Mouse (Mus musculus): ENCODE data around the gene Prkn. TPM values are rescaled to one million over a fixed set of nuclear protein-coding genes. Genes with fewer than 3 reads are reported as not detected.

Gene Prkn
- total and polyA plus RNA-seq, 3 experiments = 0.39 to 0.50 TPM; not detected in 1

DNA sequence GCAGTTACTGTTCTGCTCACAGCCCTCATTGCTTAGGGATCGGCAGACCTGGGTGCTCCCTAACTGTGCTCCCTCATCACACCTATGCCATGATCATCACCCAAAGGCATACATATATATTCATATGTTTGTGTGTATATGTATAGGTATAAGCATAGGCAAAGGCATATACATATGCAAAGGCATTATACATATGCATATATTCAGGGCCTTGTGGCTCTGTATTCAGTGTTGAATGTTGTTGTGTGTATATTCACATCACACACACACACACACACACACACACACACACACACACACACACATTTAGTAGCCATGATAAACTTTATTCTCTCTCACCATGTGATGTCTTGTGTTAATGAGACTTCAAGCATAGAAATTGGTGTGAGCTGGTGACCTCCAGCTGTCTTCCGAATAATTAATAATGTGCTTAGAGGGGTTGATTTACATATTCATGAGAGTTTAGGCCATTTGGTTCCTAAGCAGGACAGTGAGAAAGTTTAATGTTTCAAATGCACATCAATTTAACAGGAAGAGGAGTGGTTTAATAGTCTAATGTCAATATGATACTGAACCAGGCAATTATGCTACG lies 804.8 kb downstream of the Prkn start:
- Histone ChIP-seq H3K4me1 (ENCODE audit: control insufficient read depth in 1 of 2, insufficient read depth in 2 of 2, low read length in 2 of 2) (no peaks in the 10 kb centered on the region), H3K27me3 (ENCODE audit: control insufficient read depth in 1 of 2, insufficient read depth in 2 of 2, low read length in 2 of 2) (peaks cover 0 to 4% of the 10 kb centered on the region in 2 experiments; a peak in 2 of 4 replicates), H3K9me3 (replicated peaks; ENCODE audit: insufficient read depth, low read length) (no peaks in the 10 kb centered on the region), H3K4me3 (ENCODE audit: control insufficient read depth in 1 of 2, insufficient read depth in 1 of 2, low read depth in 2 of 2, low read length in 2 of 2) (no peak overlapping the region), H3K9ac (ENCODE audit: control insufficient read depth, low read depth, low read length, poor library complexity, severe bottlenecking) (no peak overlapping the region), H3K27ac (ENCODE audit: control insufficient read depth, low read depth, low read length) (no peak overlapping the region), H3K36me3 (ENCODE audit: control insufficient read depth in 1 of 2, insufficient read depth in 2 of 2, low read length in 2 of 2) (no peaks in the 10 kb centered on the region), H3K79me2 (ENCODE audit: control insufficient read depth, insufficient read depth, low read length, poor library complexity) (no peaks in the 10 kb centered on the region)
- TF ChIP-seq JUND (IDR thresholded peaks at IDR 0.05; ENCODE audit: low read depth, low read length) (no peak), CHD1 (IDR thresholded peaks at IDR 0.05; ENCODE audit: low read depth, low read length) (no peak), CTCF (IDR thresholded peaks at IDR 0.05 in 2 of 3, conservative IDR thresholded peaks at IDR 0.05 in 1 of 3; ENCODE audit: control insufficient read depth in 1 of 3, insufficient read depth in 1 of 3, low read depth in 2 of 3, low read length in 3 of 3, poor library complexity in 1 of 3, severe bottlenecking in 1 of 3) (no peak), SIN3A (IDR thresholded peaks at IDR 0.05; ENCODE audit: low read length) (no peak), MYC (IDR thresholded peaks at IDR 0.05; ENCODE audit: low read depth, low read length) (no peak), POLR2AphosphoS2 (IDR thresholded peaks at IDR 0.05; ENCODE audit: low read length) (no peak)
- DNase-seq (ENCODE audit: low read depth, low spot score) = no peak

DNA sequence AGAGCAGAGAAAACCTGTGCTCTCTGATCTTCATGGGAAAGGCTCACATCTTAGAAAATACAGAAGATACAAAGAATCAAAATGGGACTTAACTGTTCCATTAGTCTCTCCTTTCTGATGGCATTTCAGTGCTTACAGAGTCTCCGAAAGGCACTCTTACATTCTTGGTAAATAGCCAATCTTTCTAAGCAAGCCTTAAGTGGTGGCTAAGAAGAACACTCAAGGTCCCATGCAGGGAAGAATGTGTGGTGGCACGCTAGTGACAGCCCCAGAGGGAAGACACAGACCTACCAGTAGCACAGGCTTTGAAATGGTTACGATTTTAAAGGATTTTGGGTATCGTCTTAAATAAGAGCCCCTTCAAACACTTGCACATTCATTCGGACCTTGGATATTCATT lies 816.2 kb downstream of the Prkn start:
- Histone ChIP-seq H3K9ac (ENCODE audit: control insufficient read depth, low read depth, low read length, poor library complexity, severe bottlenecking) (no peak overlapping the region), H3K27ac (ENCODE audit: control insufficient read depth, low read depth, low read length) (no peak overlapping the region)
- TF ChIP-seq GABPA (IDR thresholded peaks at IDR 0.05; ENCODE audit: low read depth, low read length) (no peak), USF1 (IDR thresholded peaks at IDR 0.05; ENCODE audit: low read depth, low read length) (no peak), CHD2 (IDR thresholded peaks at IDR 0.05; ENCODE audit: low read length) (no peak), MXI1 (IDR thresholded peaks at IDR 0.05; ENCODE audit: low read depth, low read length) (no peak), EP300 (IDR thresholded peaks at IDR 0.05; ENCODE audit: low read depth in 1 of 2, low read length in 2 of 2) (no peak), RAD21 (IDR thresholded peaks at IDR 0.05; ENCODE audit: low read depth, low read length) (no peak), MAZ (IDR thresholded peaks at IDR 0.05; ENCODE audit: low read depth, low read length) (no peak)

DNA sequence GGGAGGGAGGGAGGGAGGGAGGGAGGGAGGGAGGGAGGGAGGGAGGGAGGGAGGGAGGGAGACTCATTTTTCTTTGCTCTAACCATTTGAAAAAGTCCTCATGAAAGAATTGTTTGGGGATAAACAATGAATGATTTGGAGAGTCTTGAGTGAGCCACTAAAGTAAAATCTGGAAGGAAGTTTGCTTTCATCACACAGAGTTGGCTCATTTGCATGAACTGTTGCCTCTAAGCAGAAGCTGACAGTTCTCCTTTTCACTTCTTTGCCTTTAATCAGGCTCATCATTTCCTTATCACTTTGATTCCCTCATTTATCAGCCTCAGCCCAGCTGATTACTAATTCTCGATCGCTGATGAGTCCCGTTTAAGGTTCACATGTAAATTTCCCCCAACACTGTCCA lies 816.7 kb downstream of the Prkn start:
- no peak for TF ChIP-seq MEF2A (IDR thresholded peaks at IDR 0.05; ENCODE audit: extremely low read depth, insufficient replicate concordance, low read depth, low read length, poor library complexity, severe bottlenecking)
- no peak for TF ChIP-seq ZNF384 (IDR thresholded peaks at IDR 0.05; ENCODE audit: low read depth, low read length)
- no peak for TF ChIP-seq E2F4 (IDR thresholded peaks at IDR 0.05; ENCODE audit: borderline replicate concordance, low read depth, low read length)
- TF ChIP-seq ZC3H11A (IDR thresholded peaks at IDR 0.05; ENCODE audit: low read depth, low read length) = no peak
- no peak for TF ChIP-seq JUND (IDR thresholded peaks at IDR 0.05; ENCODE audit: low read depth, low read length)
- TF ChIP-seq GATA1 (IDR thresholded peaks at IDR 0.05; ENCODE audit: low read depth, low read length) = peak; percentile 18; the same call in 1 of the 2 replicates
- no peaks in the 10 kb centered on the region for H3K27me3 ChIP-seq (ENCODE audit: control insufficient read depth in 1 of 2, insufficient read depth in 2 of 2, low read length in 2 of 2)
- no peaks in the 10 kb centered on the region for H3K79me2 ChIP-seq (ENCODE audit: control insufficient read depth, insufficient read depth, low read length, poor library complexity)
- DNase-seq (ENCODE audit: low read depth, low spot score) = peak; percentile 10
- H3K36me3 ChIP-seq (ENCODE audit: control insufficient read depth in 1 of 2, insufficient read depth in 2 of 2, low read length in 2 of 2) = no peaks in the 10 kb centered on the region
- H3K27ac ChIP-seq (ENCODE audit: control insufficient read depth, low read depth, low read length) = no peak overlapping the region
- no peak overlapping the region for H3K4me3 ChIP-seq (ENCODE audit: control insufficient read depth in 1 of 2, insufficient read depth in 1 of 2, low read depth in 2 of 2, low read length in 2 of 2)
- no peaks in the 10 kb centered on the region for H3K9me3 ChIP-seq (replicated peaks; ENCODE audit: insufficient read depth, low read length)
- H3K9ac ChIP-seq (ENCODE audit: control insufficient read depth, low read depth, low read length, poor library complexity, severe bottlenecking) = no peak overlapping the region
- H3K4me1 ChIP-seq (ENCODE audit: control insufficient read depth in 1 of 2, insufficient read depth in 2 of 2, low read length in 2 of 2) = no peaks in the 10 kb centered on the region

More for the DNA sequence above, 816.2 kb downstream of the Prkn start:
- H3K9me3 ChIP-seq (replicated peaks; ENCODE audit: insufficient read depth, low read length) = no peaks in the 10 kb centered on the region
- no peaks in the 10 kb centered on the region for H3K36me3 ChIP-seq (ENCODE audit: control insufficient read depth in 1 of 2, insufficient read depth in 2 of 2, low read length in 2 of 2)
- H3K79me2 ChIP-seq (ENCODE audit: control insufficient read depth, insufficient read depth, low read length, poor library complexity) = no peaks in the 10 kb centered on the region
- no peak overlapping the region for H3K4me3 ChIP-seq (ENCODE audit: control insufficient read depth in 1 of 2, insufficient read depth in 1 of 2, low read depth in 2 of 2, low read length in 2 of 2)
- no peaks in the 10 kb centered on the region for H3K4me1 ChIP-seq (ENCODE audit: control insufficient read depth in 1 of 2, insufficient read depth in 2 of 2, low read length in 2 of 2)
- no peaks in the 10 kb centered on the region for H3K27me3 ChIP-seq (ENCODE audit: control insufficient read depth in 1 of 2, insufficient read depth in 2 of 2, low read length in 2 of 2)
- DNase-seq (ENCODE audit: low read depth, low spot score) = no peak

Data from MEL (cell line).